Mouse (Mus musculus) heart, adult 2 months (tissue): ENCODE measurements around the gene Slc16a9. TPM values are rescaled to one million over a fixed set of nuclear protein-coding genes. Genes with fewer than 3 reads are reported as not detected.

ENCODE experiments used
- DNase-seq, 2 experiments: peaks; one replicate each; pipeline ENCODE4 v3.0.0; 2021
- H3K27ac ChIP-seq: fragments of 200-600 bp; 2 replicates; pipeline ENCODE4 v1.8.1; 2022
- H3K27me3 ChIP-seq: fragments of 200-500 bp; 2 replicates; pipeline ENCODE4 v1.6.1; 2012; ENCODE audit warnings: mild to moderate bottlenecking, low read length, inconsistent platforms, mixed read lengths; ENCODE audit not compliant: control insufficient read depth, insufficient read depth
- H3K36me3 ChIP-seq: fragments of 200-500 bp; 2 replicates; pipeline ENCODE4 v1.6.1; 2012; ENCODE audit warnings: low read length, inconsistent platforms; ENCODE audit not compliant: control insufficient read depth, insufficient read depth
- H3K4me1 ChIP-seq: fragments of 200-500 bp; 2 replicates; pipeline ENCODE4 v1.6.1; 2011; ENCODE audit warnings: low read length; ENCODE audit not compliant: control insufficient read depth, insufficient read depth
- H3K4me3 ChIP-seq: fragments of 200-600 bp; 2 replicates; pipeline ENCODE4 v1.8.1; 2022
- H3K79me2 ChIP-seq: fragments of 200-500 bp; replicated peaks from 2 replicates; pipeline ENCODE4 v1.6.1; 2012; ENCODE audit warnings: mild to moderate bottlenecking, inconsistent platforms, low read length, moderate library complexity, mixed read lengths; ENCODE audit not compliant: control insufficient read depth, insufficient read depth
- H3K9ac ChIP-seq: fragments of 200-500 bp; 2 replicates; pipeline ENCODE4 v1.6.1; 2012; ENCODE audit warnings: low read depth, mild to moderate bottlenecking, control low read depth, inconsistent platforms, low read length, mixed read lengths
- CTCF ChIP-seq: fragments of 200-600 bp; IDR thresholded peaks from 2 replicates; pipeline ENCODE4 v1.8.1; 2022; ENCODE audit warnings: antibody characterized with exemption, mild to moderate bottlenecking, moderate library complexity
- EP300 ChIP-seq: fragments of 200-500 bp; IDR thresholded peaks from 2 replicates; pipeline ENCODE4 v1.6.1; 2011; ENCODE audit warnings: low read depth, low read length, control low read depth; ENCODE audit not compliant: insufficient read depth
- POLR2A ChIP-seq: fragments of 200-500 bp; IDR thresholded peaks from 2 replicates; pipeline ENCODE4 v1.6.1; 2011; ENCODE audit warnings: mild to moderate bottlenecking, low read depth, low read length, control low read depth; ENCODE audit not compliant: insufficient read depth
- WGBS: fragments of 180-500 bp; shearing (Covaris S2); methylation state at CpG from one replicate; pipeline ENCODE4 v1.1.7; 2018; 5-methylcytosine and 5-hydroxymethylcytosine counted together
- intact Hi-C: fragments of 180-260 bp; cut with DNase I; formaldehyde crosslinking; loops from one replicate; pipeline ENCODE4 v1.15.1; 2025
- polyA plus RNA-seq: library from polyadenylated mRNA; depleted of rRNA; stranded (reverse); fragments of >200 nt; gene quantifications from 2 replicates; pipeline ENCODE4 v1.2.3, GENCODE M21; 2012
- total RNA-seq, 2 experiments: library from RNA; stranded (reverse); gene quantifications; 2 replicates each; pipeline ENCODE4 v1.2.3; 2021

The Slc16a9 gene
- total and polyA plus RNA-seq, 3 experiments = 3.1 to 4.6 (median 3.2) TPM

- Histone ChIP-seq H3K36me3 (no peaks in the 10 kb centered on the region), H3K4me3 (no peak overlapping the region), H3K4me1 (peaks cover 3% of the 10 kb centered on the region; the same call in 1 of the 2 replicates), H3K9ac (no peak overlapping the region), H3K79me2 (no peaks in the 10 kb centered on the region), H3K27me3 (no peaks in the 10 kb centered on the region), H3K27ac (no peak overlapping the region)
- intact Hi-C loops = no loop called here
- TF ChIP-seq CTCF = no peak
- TF ChIP-seq EP300 = no peak
- TF ChIP-seq POLR2A = no peak
- no peak for DNase-seq
- WGBS = 92% methylated on average over 7 of the region's 7 CpGs
These were observed 45.9 kb upstream of the Slc16a9 start for GRCm38 (mm10) chr10:70198951-70199463.

GRCm38 (mm10) chr10:70199466-70200210, 45.3 kb upstream of the Slc16a9 start:
- intact Hi-C loops = loop anchor here (5.0 kb wide), 1 partner anchor 43 kb away; no protein-coding TSS in a partner anchor
- no peaks in the 10 kb centered on the region for H3K79me2 ChIP-seq
- no peak overlapping the region for H3K4me3 ChIP-seq
- peaks cover 5% of the 10 kb centered on the region for H3K4me1 ChIP-seq
- no peak for TF ChIP-seq POLR2A
- 86% methylated on average over 6 of the region's 6 CpGs for WGBS
- H3K9ac ChIP-seq = no peak overlapping the region
- H3K27ac ChIP-seq = no peak overlapping the region
- H3K36me3 ChIP-seq = no peaks in the 10 kb centered on the region
- no peaks in the 10 kb centered on the region for H3K27me3 ChIP-seq
- DNase-seq = no peak

GRCm38 (mm10) chr10:70200889-70201500, 43.9 kb upstream of the Slc16a9 start:
- no peaks in the 10 kb centered on the region for H3K36me3 ChIP-seq
- TF ChIP-seq CTCF (no peak), POLR2A (no peak), EP300 (no peak)
- H3K4me1 ChIP-seq = peaks cover 5% of the 10 kb centered on the region
- no peaks in the 10 kb centered on the region for H3K79me2 ChIP-seq
- H3K27me3 ChIP-seq = no peaks in the 10 kb centered on the region
- H3K4me3 ChIP-seq = no peak overlapping the region
- 63% methylated on average over 12 of the region's 12 CpGs for WGBS
- no peak overlapping the region for H3K9ac ChIP-seq
- intact Hi-C loops = loop anchor here (5.0 kb wide), 1 partner anchor 41 kb away; no protein-coding TSS in a partner anchor
- DNase-seq = no peak
- H3K27ac ChIP-seq = no peak overlapping the region

- 48% methylated on average over 17 of the region's 17 CpGs for WGBS
- intact Hi-C loops = loop anchor here (5.0 kb wide), 1 partner anchor 38 kb away; no protein-coding TSS in a partner anchor
These were observed 40.1 kb upstream of the Slc16a9 start, which contains the start of gene Mrln for GRCm38 (mm10) chr10:70204505-70205399. Mrln (plus strand) TSS chr10:70204664.

GRCm38 (mm10) chr10:70211281-70211680, 33.6 kb upstream of the Slc16a9 start:
- Histone ChIP-seq H3K79me2 (no peaks in the 10 kb centered on the region), H3K4me3 (no peak overlapping the region), H3K9ac (no peak overlapping the region), H3K4me1 (no peaks in the 10 kb centered on the region), H3K27ac (no peak overlapping the region), H3K27me3 (no peaks in the 10 kb centered on the region), H3K36me3 (no peaks in the 10 kb centered on the region)
- intact Hi-C loops = no loop called here
- TF ChIP-seq CTCF = no peak
- TF ChIP-seq EP300 = no peak
- no peak for TF ChIP-seq POLR2A
- WGBS = 84% methylated on average over 9 of the region's 9 CpGs
- no peak for DNase-seq

More at GRCm38 (mm10) chr10:70204505-70205399, 40.1 kb upstream of the Slc16a9 start, which contains the start of gene Mrln:
- TF ChIP-seq CTCF (no peak), POLR2A (no peak), EP300 (no peak)
- no peaks in the 10 kb centered on the region for H3K36me3 ChIP-seq
- H3K4me1 ChIP-seq = peaks cover 2% of the 10 kb centered on the region; the same call in 1 of the 2 replicates
- no peaks in the 10 kb centered on the region for H3K27me3 ChIP-seq
- DNase-seq = no peak
- no peaks in the 10 kb centered on the region for H3K79me2 ChIP-seq
- H3K9ac ChIP-seq = no peak within 1 kb of the TSS
- H3K4me3 ChIP-seq = no peak within 1 kb of the TSS
- peak within 1 kb of the TSS; percentile 13; the same call in 1 of the 2 replicates for H3K27ac ChIP-seq
